Mouse (Mus musculus) midbrain, embryonic 16.5 days (tissue): ENCODE measurements around the gene Hist1h2bn. TPM values are rescaled to one million over a fixed set of nuclear protein-coding genes. Genes with fewer than 3 reads are reported as not detected.
"Not testable (repeated sequence)": the region's sequence is repeated elsewhere in the genome, so short reads cannot be mapped to it uniquely, and the experiment has no call there.

Experiments
- ATAC-seq: fragments of 200-750 bp; cut with Nextera tagmentation; 2 replicates; pipeline ENCODE4 v1.8.0; 2017; ENCODE audit warnings: moderate TSS enrichment
- H3K27ac ChIP-seq: fragments of 300-500 bp; sonication (generic); 2 replicates; pipeline ENCODE4 v1.5.1; 2014; ENCODE audit warnings: mild to moderate bottlenecking, low read length, mixed read lengths
- H3K27me3 ChIP-seq: fragments of 300-500 bp; sonication (generic); 2 replicates; pipeline ENCODE4 v1.6.1; 2014; ENCODE audit warnings: low read depth, low read length, mixed read lengths; ENCODE audit not compliant: control insufficient read depth, insufficient read depth
- H3K36me3 ChIP-seq: fragments of 300-500 bp; sonication (generic); 2 replicates; pipeline ENCODE4 v1.6.1; 2014; ENCODE audit warnings: mild to moderate bottlenecking, low read length, moderate library complexity, mixed read lengths; ENCODE audit not compliant: control insufficient read depth, insufficient read depth
- H3K4me1 ChIP-seq: fragments of 300-500 bp; sonication (generic); 2 replicates; pipeline ENCODE4 v1.6.1; 2014; ENCODE audit warnings: mild to moderate bottlenecking, low read length, mixed read lengths; ENCODE audit not compliant: control insufficient read depth, insufficient read depth
- H3K4me2 ChIP-seq: fragments of 300-500 bp; sonication (generic); 2 replicates; pipeline ENCODE4 v1.6.1; 2014; ENCODE audit warnings: mild to moderate bottlenecking, low read length, mixed read lengths
- H3K4me3 ChIP-seq: fragments of 300-500 bp; sonication (generic); 2 replicates; pipeline ENCODE4 v1.5.1; 2014; ENCODE audit warnings: low read depth, mild to moderate bottlenecking, low read length, moderate library complexity, mixed read lengths
- H3K9ac ChIP-seq: fragments of 300-500 bp; sonication (generic); 2 replicates; pipeline ENCODE4 v1.6.1; 2014; ENCODE audit warnings: low read depth, low read length, mixed read lengths
- H3K9me3 ChIP-seq: fragments of 300-500 bp; sonication (generic); replicated peaks from 2 replicates; pipeline ENCODE4 v1.6.1; 2014; ENCODE audit warnings: mild to moderate bottlenecking, low read length, mixed read lengths; ENCODE audit not compliant: control insufficient read depth, poor library complexity, severe bottlenecking
- WGBS: fragments of 180-500 bp; shearing (Covaris S2); extraction: QIAGEN DNeasy Blood & Tissue Kit; methylation state at CpG from one replicate; pipeline ENCODE4 v1.1.7; 2014; 5-methylcytosine and 5-hydroxymethylcytosine counted together
- polyA plus RNA-seq: library from polyadenylated mRNA; unstranded; fragments of >200 nt; fragmentation: Nextera tagmentation; extraction: Ambion mirVana; gene quantifications from 2 replicates; pipeline ENCODE4 v1.2.1, GENCODE M21; 2015

Gene Hist1h2bn
- polyA plus RNA-seq, 1 experiment from 2014 or later = 1.1 TPM

GRCm38 (mm10) chr13:21786899-21787629 lies 33.1 kb downstream of the Hist1h2bn start, which contains the start of the genes Hist1h2an and Hist1h2bp:
Gene Hist1h2an (minus strand): TSS chr13:21787218.
Gene Hist1h2bp (plus strand): TSS chr13:21787461.
- under 1% methylated on average over 35 of the region's 63 CpGs for WGBS
- peaks cover 25% of the 10 kb centered on the region for H3K4me1 ChIP-seq
- H3K36me3 ChIP-seq, H3K9me3 ChIP-seq, H3K27me3 ChIP-seq: not testable (repeated sequence)
- H3K27ac ChIP-seq = peak within 1 kb of the TSS; percentile 70
- ATAC-seq = peak; percentile 96
- H3K4me3 ChIP-seq = peak within 1 kb of the TSS; percentile 37
- peak within 1 kb of the TSS; percentile 64 for H3K4me2 ChIP-seq
- H3K9ac ChIP-seq = peak within 1 kb of the TSS; percentile 60; the same call in 1 of the 2 replicates

GRCm38 (mm10) chr13:21787760-21788593 lies 34.1 kb downstream of the Hist1h2bn start:
- H3K4me2 ChIP-seq = peak overlapping the region; percentile 52
- peak; percentile 18 for ATAC-seq
- H3K9ac ChIP-seq = no peak overlapping the region
- no peaks in the 10 kb centered on the region for H3K27me3 ChIP-seq
- no peaks in the 10 kb centered on the region for H3K36me3 ChIP-seq
- no peak overlapping the region for H3K4me3 ChIP-seq
- WGBS = 12% methylated on average over 14 of the region's 21 CpGs
- no peak overlapping the region for H3K27ac ChIP-seq
- peaks cover 18% of the 10 kb centered on the region for H3K4me1 ChIP-seq
- no peaks in the 10 kb centered on the region for H3K9me3 ChIP-seq

GRCm38 (mm10) chr13:21789925-21790324 lies 36.0 kb downstream of the Hist1h2bn start:
- 61% methylated on average over 6 of the region's 6 CpGs for WGBS
- Histone ChIP-seq H3K4me3 (no peak overlapping the region), H3K27me3 (no peaks in the 10 kb centered on the region), H3K9me3 (no peaks in the 10 kb centered on the region), H3K27ac (no peak overlapping the region), H3K36me3 (no peaks in the 10 kb centered on the region), H3K4me2 (no peak overlapping the region), H3K9ac (no peak overlapping the region), H3K4me1 (peaks cover 15% of the 10 kb centered on the region)
- ATAC-seq = no peak

GRCm38 (mm10) chr13:21790601-21791283 lies 36.8 kb downstream of the Hist1h2bn start:
- Histone ChIP-seq H3K9ac (peak overlapping the region; percentile 30; the same call in 1 of the 2 replicates), H3K27me3 (no peaks in the 10 kb centered on the region), H3K4me2 (peak overlapping the region; percentile 42), H3K4me3 (no peak overlapping the region), H3K27ac (no peak overlapping the region), H3K9me3 (no peaks in the 10 kb centered on the region), H3K36me3 (no peaks in the 10 kb centered on the region), H3K4me1 (peaks cover 15% of the 10 kb centered on the region)
- 6% methylated on average over 18 of the region's 18 CpGs for WGBS
- ATAC-seq = no peak

- Histone ChIP-seq H3K27ac (no peak overlapping the region), H3K36me3 (no peaks in the 10 kb centered on the region), H3K4me2 (no peak overlapping the region), H3K9me3 (no peaks in the 10 kb centered on the region), H3K4me1 (peaks cover 4% of the 10 kb centered on the region), H3K9ac (no peak overlapping the region), H3K4me3 (no peak overlapping the region), H3K27me3 (no peaks in the 10 kb centered on the region)
- WGBS = 94% methylated on average over 7 of the region's 7 CpGs
- no peak for ATAC-seq
These were observed 41.7 kb downstream of the Hist1h2bn start for GRCm38 (mm10) chr13:21795584-21795983.

DNA sequence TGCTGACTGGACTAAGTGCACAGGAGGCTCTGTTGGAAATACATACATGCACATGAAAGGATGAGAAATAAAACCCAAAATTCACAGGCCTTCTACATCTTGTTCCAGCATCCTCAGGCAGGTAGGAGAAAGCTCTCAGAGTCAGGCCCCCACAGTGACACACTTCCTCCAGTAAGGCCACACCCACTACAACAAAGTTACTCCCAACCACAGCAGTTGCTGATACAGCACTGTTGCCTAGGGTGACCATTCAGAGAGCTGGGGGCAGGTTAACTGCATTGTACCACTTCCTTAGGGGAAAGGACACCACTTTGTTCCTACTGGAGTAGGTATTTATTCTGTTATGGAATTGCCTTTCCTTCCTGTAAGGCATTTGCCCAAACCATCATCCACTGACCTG lies 43.2 kb downstream of the Hist1h2bn start:
- not testable (repeated sequence) for H3K36me3 ChIP-seq, H3K27me3 ChIP-seq, H3K4me1 ChIP-seq

GRCm38 (mm10) chr13:21803058-21803457 lies 49.1 kb downstream of the Hist1h2bn start:
- not testable (repeated sequence) for H3K36me3 ChIP-seq, H3K4me2 ChIP-seq, H3K9ac ChIP-seq, H3K4me3 ChIP-seq, H3K27ac ChIP-seq, H3K4me1 ChIP-seq, H3K9me3 ChIP-seq, H3K27me3 ChIP-seq
- ATAC-seq = peak; percentile 68
- no CpG with 5 or more reads among the region's 4 CpGs for WGBS

More for the DNA sequence above, 43.2 kb downstream of the Hist1h2bn start:
- H3K4me2 ChIP-seq, H3K4me3 ChIP-seq, ATAC-seq, H3K9ac ChIP-seq, H3K27ac ChIP-seq, H3K9me3 ChIP-seq: not testable (repeated sequence)
